Mouse (Mus musculus) limb, embryonic 13.5 days (tissue): ENCODE data around the gene Ppp1r14b. TPM values are rescaled to one million over a fixed set of nuclear protein-coding genes. Genes with fewer than 3 reads are reported as not detected.

Experiments used
- ATAC-seq: fragments of 200-750 bp; cut with Nextera tagmentation; 2 replicates; pipeline ENCODE4 v1.8.0; 2017; ENCODE audit warnings: low read depth, moderate number of reproducible peaks, moderate TSS enrichment; ENCODE audit not compliant: low FRiP score
- H3K27ac ChIP-seq: fragments of 300-500 bp; sonication (generic); 2 replicates; pipeline ENCODE4 v1.5.1; 2015; ENCODE audit warnings: inconsistent platforms, mild to moderate bottlenecking, moderate library complexity
- H3K27me3 ChIP-seq: fragments of 300-500 bp; sonication (generic); 2 replicates; pipeline ENCODE4 v1.6.1; 2015; ENCODE audit warnings: mild to moderate bottlenecking, inconsistent platforms
- H3K36me3 ChIP-seq: fragments of 300-500 bp; sonication (generic); 2 replicates; pipeline ENCODE4 v1.6.1; 2015; ENCODE audit warnings: inconsistent platforms, mild to moderate bottlenecking, moderate library complexity
- H3K4me1 ChIP-seq: fragments of 300-500 bp; sonication (generic); 2 replicates; pipeline ENCODE4 v1.6.1; 2015; ENCODE audit warnings: inconsistent platforms
- H3K4me2 ChIP-seq: fragments of 300-500 bp; sonication (generic); replicated peaks from 2 replicates; pipeline ENCODE4 v1.6.1; 2015; ENCODE audit warnings: inconsistent platforms, mild to moderate bottlenecking, moderate library complexity
- H3K4me3 ChIP-seq: fragments of 300-500 bp; sonication (generic); 2 replicates; pipeline ENCODE4 v1.5.1; 2015; ENCODE audit warnings: moderate library complexity, mild to moderate bottlenecking, inconsistent platforms
- H3K9ac ChIP-seq: fragments of 300-500 bp; sonication (generic); 2 replicates; pipeline ENCODE4 v1.6.1; 2015; ENCODE audit warnings: mild to moderate bottlenecking, inconsistent platforms
- H3K9me3 ChIP-seq: fragments of 300-500 bp; sonication (generic); 2 replicates; pipeline ENCODE4 v1.6.1; 2016; ENCODE audit warnings: inconsistent platforms
- WGBS: fragments of 180-500 bp; shearing (Covaris S2); methylation state at CpG from one replicate; pipeline ENCODE4 v1.1.7; 2015; 5-methylcytosine and 5-hydroxymethylcytosine counted together
- polyA plus RNA-seq: library from polyadenylated mRNA; unstranded; fragments of >200 nt; fragmentation: Nextera tagmentation; extraction: Ambion mirVana; gene quantifications from 2 replicates; pipeline ENCODE4 v1.2.1, GENCODE M21; 2015

The Ppp1r14b gene
- polyA plus RNA-seq: 151 and 168 TPM in 2 replicates

- peak within 1 kb of the TSS; percentile 87 for H3K27ac ChIP-seq
- H3K9me3 ChIP-seq: no peaks in the 10 kb centered on the region
- peaks cover 18% of the 10 kb centered on the region for H3K36me3 ChIP-seq
- H3K4me2 ChIP-seq: peak within 1 kb of the TSS; percentile 93
- H3K9ac ChIP-seq: peak within 1 kb of the TSS; percentile 85
- peaks cover 66% of the 10 kb centered on the region for H3K4me1 ChIP-seq
- H3K4me3 ChIP-seq: peak within 1 kb of the TSS; percentile 76
- ATAC-seq: peak; percentile 74
- WGBS: under 1% methylated on average over 62 of the region's 84 CpGs
- no peaks in the 10 kb centered on the region for H3K27me3 ChIP-seq
These were observed at the start of gene Ppp1r14b for GRCm38 (mm10) chr19:6974211-6975205. Ppp1r14b (plus strand) TSS chr19:6974968.

GRCm38 (mm10) chr19:6925307-6925573, 49.5 kb upstream of the Ppp1r14b start, which contains the start of gene Catsperz:
Catsperz (minus strand) TSS chr19:6925380.
- Histone ChIP-seq H3K4me3 (peak within 1 kb of the TSS; percentile 30), H3K4me1 (peaks cover 40% of the 10 kb centered on the region), H3K9ac (peak within 1 kb of the TSS; percentile 36), H3K27ac (no peak within 1 kb of the TSS), H3K4me2 (peak within 1 kb of the TSS; percentile 48), H3K27me3 (peaks cover 77% of the 10 kb centered on the region), H3K36me3 (no peaks in the 10 kb centered on the region), H3K9me3 (no peaks in the 10 kb centered on the region)
- ATAC-seq: no peak
- 2% methylated on average over 9 of the region's 9 CpGs for WGBS

GRCm38 (mm10) chr19:6925611-6926329, 49.0 kb upstream of the Ppp1r14b start:
- Histone ChIP-seq H3K9ac (no peak overlapping the region; the same call in 1 of the 2 replicates), H3K27ac (no peak overlapping the region), H3K36me3 (no peaks in the 10 kb centered on the region), H3K27me3 (peaks cover 82% of the 10 kb centered on the region), H3K4me2 (peak overlapping the region; percentile 48), H3K4me1 (peaks cover 35% of the 10 kb centered on the region), H3K9me3 (no peaks in the 10 kb centered on the region), H3K4me3 (peak overlapping the region; percentile 30)
- ATAC-seq: no peak
- 8% methylated on average over 40 of the region's 40 CpGs for WGBS

- peak overlapping the region; percentile 31 for H3K4me3 ChIP-seq
- peak overlapping the region; percentile 54 for H3K4me2 ChIP-seq
- peak overlapping the region; percentile 45; the same call in 1 of the 2 replicates for H3K9ac ChIP-seq
- ATAC-seq: no peak
- no peaks in the 10 kb centered on the region for H3K36me3 ChIP-seq
- H3K27ac ChIP-seq: no peak overlapping the region
- H3K27me3 ChIP-seq: peaks cover 92% of the 10 kb centered on the region
- H3K9me3 ChIP-seq: no peaks in the 10 kb centered on the region
- 12% methylated on average over 26 of the region's 26 CpGs for WGBS
- H3K4me1 ChIP-seq: peaks cover 31% of the 10 kb centered on the region
These were observed 48.1 kb upstream of the Ppp1r14b start for GRCm38 (mm10) chr19:6926559-6927255.

GRCm38 (mm10) chr19:6928080-6928479, 46.7 kb upstream of the Ppp1r14b start:
- Histone ChIP-seq H3K9ac (no peak overlapping the region), H3K4me1 (peaks cover 24% of the 10 kb centered on the region), H3K9me3 (no peaks in the 10 kb centered on the region), H3K27ac (no peak overlapping the region), H3K4me3 (0 out of 2 replicates have a peak overlapping the region, but pooled peaks have one; percentile 31), H3K36me3 (no peaks in the 10 kb centered on the region), H3K27me3 (peaks cover 98% of the 10 kb centered on the region), H3K4me2 (peak overlapping the region; percentile 54)
- ATAC-seq: no peak
- 9% methylated on average over 8 of the region's 9 CpGs for WGBS

GRCm38 (mm10) chr19:6931002-6931401, 43.8 kb upstream of the Ppp1r14b start:
- no peak for ATAC-seq

GRCm38 (mm10) chr19:6932018-6932417, 42.8 kb upstream of the Ppp1r14b start:
- peaks cover 14% of the 10 kb centered on the region for H3K4me1 ChIP-seq
- WGBS: 58% methylated on average over 1 of the region's 1 CpGs
- H3K27me3 ChIP-seq: peaks cover 96% of the 10 kb centered on the region
- H3K9ac ChIP-seq: no peak overlapping the region
- no peak overlapping the region for H3K4me3 ChIP-seq
- no peaks in the 10 kb centered on the region for H3K36me3 ChIP-seq
- ATAC-seq: no peak
- H3K4me2 ChIP-seq: no peak overlapping the region
- H3K9me3 ChIP-seq: no peaks in the 10 kb centered on the region
- H3K27ac ChIP-seq: no peak overlapping the region

More at GRCm38 (mm10) chr19:6931002-6931401, 43.8 kb upstream of the Ppp1r14b start:
- Histone ChIP-seq H3K4me2 (no peak overlapping the region), H3K27ac (no peak overlapping the region), H3K27me3 (peaks cover 98% of the 10 kb centered on the region), H3K4me3 (no peak overlapping the region), H3K36me3 (no peaks in the 10 kb centered on the region), H3K4me1 (peaks cover 21% of the 10 kb centered on the region), H3K9me3 (no peaks in the 10 kb centered on the region), H3K9ac (no peak overlapping the region)
- WGBS: no CpG with 5 or more reads among the region's 2 CpGs

- Histone ChIP-seq H3K36me3 (no peaks in the 10 kb centered on the region), H3K9me3 (no peaks in the 10 kb centered on the region), H3K27me3 (peaks cover 90% of the 10 kb centered on the region), H3K4me2 (peak overlapping the region; percentile 73), H3K27ac (no peak overlapping the region), H3K9ac (no peak overlapping the region), H3K4me1 (peaks cover 11% of the 10 kb centered on the region), H3K4me3 (peak overlapping the region; percentile 44; the same call in 1 of the 2 replicates)
- 14% methylated on average over 4 of the region's 4 CpGs for WGBS
- ATAC-seq: no peak
These were observed 41.7 kb upstream of the Ppp1r14b start for GRCm38 (mm10) chr19:6933102-6933435.

GRCm38 (mm10) chr19:6933436-6934194, 41.2 kb upstream of the Ppp1r14b start:
- Histone ChIP-seq H3K9ac (peak overlapping the region; percentile 58), H3K9me3 (no peaks in the 10 kb centered on the region), H3K4me2 (peak overlapping the region; percentile 73), H3K4me1 (peaks cover 11% of the 10 kb centered on the region), H3K4me3 (peak overlapping the region; percentile 44), H3K27ac (no peak overlapping the region), H3K36me3 (no peaks in the 10 kb centered on the region), H3K27me3 (peaks cover 85% of the 10 kb centered on the region)
- peak; percentile 34; the same call in 1 of the 2 replicates for ATAC-seq
- whole genome bisulfite sequencing: 5% methylated on average over 58 of the region's 58 CpGs

GRCm38 (mm10) chr19:6934195-6934977, 40.4 kb upstream of the Ppp1r14b start, which contains the start of gene Kcnk4:
Kcnk4 (minus strand) TSS chr19:6934515.
- H3K9me3 ChIP-seq: no peaks in the 10 kb centered on the region
- peak within 1 kb of the TSS; percentile 44 for H3K4me3 ChIP-seq
- no peak for ATAC-seq
- 12% methylated on average over 23 of the region's 23 CpGs for WGBS
- H3K27ac ChIP-seq: no peak within 1 kb of the TSS
- peak within 1 kb of the TSS; percentile 58 for H3K9ac ChIP-seq
- H3K4me1 ChIP-seq: peaks cover 11% of the 10 kb centered on the region
- no peaks in the 10 kb centered on the region for H3K36me3 ChIP-seq
- peak within 1 kb of the TSS; percentile 73 for H3K4me2 ChIP-seq
- peaks cover 77% of the 10 kb centered on the region for H3K27me3 ChIP-seq
